Mouse (Mus musculus) erythroid progenitor cell, adult 5-6 weeks (primary cell): Measurements from ENCODE around the gene Hyou1. TPM values are rescaled to one million over a fixed set of nuclear protein-coding genes. Genes with fewer than 3 reads are reported as not detected.
"Not testable (repeated sequence)": the region's sequence is repeated elsewhere in the genome, so short reads cannot be mapped to it uniquely, and the experiment has no call there.

Experiments
- ATAC-seq: replicated peaks from 2 replicates; pipeline ENCODE4 v1.8.0; 2016; ENCODE audit warnings: moderate number of reproducible peaks, mild to moderate bottlenecking, moderate TSS enrichment, inconsistent platforms; ENCODE audit not compliant: poor library complexity, low FRiP score, severe bottlenecking
- total RNA-seq, 2 experiments: library from RNA; stranded (forward) in 1 of 2; stranded (reverse) in 1 of 2; fragments of 150-400 nt in 1 of 2; fragments of 186-747, 209-891 nt in 1 of 2; gene quantifications; 2 replicates each; pipeline versions ENCODE4 v1.2.3 to v1.2.4; 2015 to 2017; ENCODE audit warnings: low replicate concordance in 2 of 2

The Hyou1 gene
- total RNA-seq, 2 experiments from 2014 or later, result 15.1 to 25.1 TPM

DNA sequence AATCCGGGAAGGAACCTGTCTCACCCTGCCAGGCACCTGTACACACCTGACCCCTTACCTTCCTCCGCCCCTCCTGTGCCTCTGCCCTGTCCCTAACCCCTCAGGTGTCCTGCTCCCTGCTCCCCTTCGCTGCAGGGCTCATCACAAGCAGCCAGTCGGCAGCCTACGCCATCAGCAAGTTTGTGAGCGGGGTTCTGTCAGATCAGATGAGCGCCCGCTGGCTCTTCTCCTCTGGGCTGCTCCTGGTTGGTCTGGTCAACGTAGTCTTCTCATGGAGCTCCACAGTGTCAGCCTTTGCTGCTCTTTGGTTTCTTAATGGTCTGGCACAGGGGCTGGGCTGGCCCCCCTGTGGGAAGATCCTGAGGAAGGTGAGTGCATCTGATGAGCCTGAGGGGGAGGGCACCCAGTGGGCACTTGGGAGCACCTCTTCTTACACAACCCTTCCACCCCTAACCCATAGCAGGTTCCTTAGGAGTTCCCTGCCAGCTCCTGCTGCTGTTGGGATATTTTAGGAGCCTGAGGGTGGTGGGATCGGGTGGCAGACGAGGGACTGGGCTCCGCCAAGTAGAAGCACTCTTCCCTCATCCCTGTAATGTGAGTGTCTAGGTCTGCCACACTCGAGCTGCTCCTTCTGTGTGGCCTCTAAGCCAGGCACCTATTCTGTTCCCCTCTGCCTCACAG lies 20.0 kb downstream of the Hyou1 start:
- no peak for ATAC-seq

DNA sequence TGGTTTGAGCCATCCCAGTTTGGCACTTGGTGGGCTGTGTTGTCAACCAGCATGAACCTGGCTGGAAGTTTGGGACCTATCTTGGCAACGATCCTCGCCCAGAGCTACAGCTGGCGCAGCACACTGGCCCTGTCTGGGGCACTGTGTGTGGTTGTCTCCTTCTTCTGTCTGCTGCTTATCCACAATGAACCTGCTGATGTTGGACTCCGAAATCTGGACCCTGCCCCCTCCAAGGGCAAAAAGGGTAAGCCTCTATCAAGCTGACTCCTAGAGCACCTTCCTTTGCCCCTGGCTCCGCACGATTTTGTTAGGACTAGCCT lies 20.5 kb downstream of the Hyou1 start:
- ATAC-seq, result no peak

DNA sequence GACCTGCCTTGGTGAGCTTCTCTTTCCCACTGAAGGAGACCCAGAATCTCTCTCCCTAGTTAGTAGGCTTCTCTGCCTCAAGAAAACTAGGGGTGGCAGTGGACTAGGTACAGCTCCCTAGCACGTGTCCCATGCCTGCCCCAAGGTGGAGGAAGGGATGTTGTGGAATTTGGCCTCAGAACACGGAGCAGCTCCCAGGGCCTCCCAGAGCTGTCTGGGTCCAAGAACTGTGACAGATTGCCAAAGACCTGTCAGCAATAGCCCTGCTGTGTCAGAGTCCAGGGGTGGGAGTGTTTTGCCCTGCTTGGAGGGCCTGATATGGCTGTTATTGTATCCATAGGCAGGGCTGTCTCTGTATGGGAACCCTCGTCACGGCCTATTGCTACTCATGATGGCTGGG lies 21.8 kb downstream of the Hyou1 start:
- no peak for ATAC-seq

- no peak for ATAC-seq
Measured at GRCm38 (mm10) chr9:44405011-44405410, 25.7 kb downstream of the Hyou1 start.

DNA sequence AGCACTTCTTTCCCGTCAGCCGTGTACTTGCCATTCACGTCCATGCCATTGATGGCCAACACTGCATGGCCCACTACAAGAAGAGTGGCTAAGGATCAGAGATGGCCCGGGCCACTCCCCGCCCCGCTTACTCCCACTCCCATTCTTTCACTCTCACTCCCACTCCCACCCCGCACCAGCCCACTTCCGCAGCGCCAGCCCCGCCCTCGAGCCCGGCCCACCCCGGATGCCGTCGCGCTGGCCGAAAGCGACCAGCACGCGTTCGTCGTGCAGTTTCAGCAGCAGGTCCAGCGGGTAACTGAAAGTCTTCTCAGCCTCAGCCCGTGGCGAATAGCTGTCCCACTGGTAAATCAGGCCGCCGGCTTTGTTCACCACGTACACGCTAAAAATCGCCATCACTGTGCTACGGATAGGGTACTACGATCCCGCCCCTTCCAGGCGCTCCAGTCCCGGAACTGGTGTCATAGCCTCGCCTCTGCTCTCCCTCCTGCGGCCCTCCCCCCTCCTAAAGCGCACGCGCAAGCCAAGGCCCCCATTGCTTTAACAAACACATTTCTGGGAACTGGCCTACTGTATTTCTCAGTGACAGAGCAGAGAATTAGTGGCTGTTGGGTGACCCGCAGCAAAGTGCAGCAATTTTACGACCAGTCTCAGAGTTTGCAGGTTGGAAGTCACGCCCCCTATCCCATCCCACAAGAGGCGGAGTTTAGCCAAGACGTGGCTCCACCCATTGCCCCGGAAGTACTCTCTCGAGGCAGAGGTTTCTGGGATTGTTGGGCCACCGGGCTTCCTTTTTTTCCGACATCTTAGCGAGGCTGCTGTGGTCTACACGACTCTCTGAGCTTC lies 27.8 kb downstream of the Hyou1 start, which contains the start of the genes Rps25 and Trappc4:
Gene Rps25 (plus strand): TSS at position 234 of the 846 bp plus-strand sequence.
Gene Trappc4 (minus strand): TSS at position 695 of the 846 bp plus-strand sequence.
- ATAC-seq, result peak; percentile 97

DNA sequence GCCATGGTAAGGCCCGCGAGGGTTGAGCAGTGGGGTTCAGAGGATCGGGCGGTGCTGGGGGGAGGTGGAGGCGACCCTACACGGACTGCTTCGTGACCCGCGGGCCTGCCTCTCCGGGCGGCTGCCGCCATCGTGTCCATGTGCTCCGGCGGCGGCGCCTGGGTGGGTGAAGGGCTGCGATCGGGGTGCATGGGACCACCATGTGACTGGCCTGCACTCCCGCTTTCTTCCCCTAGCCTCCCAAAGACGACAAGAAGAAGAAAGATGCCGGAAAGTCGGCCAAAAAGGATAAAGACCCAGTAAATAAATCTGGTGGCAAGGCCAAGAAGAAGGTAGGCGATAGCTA lies 28.4 kb downstream of the Hyou1 start:
- peak; percentile 48 for ATAC-seq

DNA sequence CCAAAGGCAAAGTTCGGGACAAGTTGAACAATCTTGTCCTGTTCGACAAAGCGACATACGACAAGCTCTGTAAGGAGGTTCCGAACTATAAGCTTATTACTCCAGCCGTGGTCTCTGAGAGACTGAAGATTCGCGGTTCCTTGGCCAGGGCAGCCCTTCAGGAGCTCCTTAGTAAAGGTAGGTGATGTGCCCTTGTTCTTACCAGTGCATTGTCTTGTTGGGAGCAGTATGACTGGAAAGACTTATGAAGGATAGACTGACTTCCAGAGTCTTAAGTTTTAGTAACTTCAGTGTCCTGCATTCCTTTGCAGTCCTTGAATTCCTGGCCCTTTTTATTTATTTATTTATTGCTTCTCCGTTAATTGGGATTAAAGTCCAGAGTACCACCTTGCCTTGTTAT lies 29.4 kb downstream of the Hyou1 start:
- not testable (repeated sequence) for ATAC-seq

DNA sequence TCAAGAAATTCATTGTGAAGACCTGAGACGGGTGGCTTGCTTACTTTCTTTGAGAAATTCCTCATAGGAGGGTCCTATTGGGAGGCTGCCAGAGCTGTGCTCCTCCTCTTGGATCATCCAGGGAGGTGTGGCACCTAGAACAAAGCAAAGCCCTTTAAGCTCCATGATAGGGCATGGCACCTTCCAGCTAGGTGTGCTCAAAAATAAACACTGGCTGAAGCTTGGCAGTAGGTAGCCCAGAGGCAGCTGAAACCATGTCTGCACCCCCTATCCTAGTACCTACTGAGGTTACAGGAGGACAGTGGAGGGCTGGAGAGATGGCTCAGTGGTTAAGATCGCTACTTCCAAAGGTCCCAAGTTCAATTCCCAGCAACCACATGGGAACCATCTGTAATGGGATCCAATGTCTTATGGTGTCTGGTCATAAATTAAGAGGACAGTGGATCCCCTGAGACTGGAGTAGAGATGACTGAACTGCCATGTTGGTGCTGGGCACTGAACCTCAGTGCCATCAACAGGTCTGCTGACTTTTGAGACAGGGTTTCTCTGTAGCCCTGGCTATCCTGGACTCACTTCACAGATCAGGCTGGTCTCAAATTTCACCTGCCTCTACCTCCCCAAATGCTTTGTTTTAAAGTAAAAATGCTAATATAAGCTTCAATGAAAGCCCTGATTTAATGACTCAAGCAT lies 31.5 kb downstream of the Hyou1 start:
- no peak for ATAC-seq

- ATAC-seq, result no peak
Measured at GRCm38 (mm10) chr9:44411601-44412130, 32.4 kb downstream of the Hyou1 start.

DNA sequence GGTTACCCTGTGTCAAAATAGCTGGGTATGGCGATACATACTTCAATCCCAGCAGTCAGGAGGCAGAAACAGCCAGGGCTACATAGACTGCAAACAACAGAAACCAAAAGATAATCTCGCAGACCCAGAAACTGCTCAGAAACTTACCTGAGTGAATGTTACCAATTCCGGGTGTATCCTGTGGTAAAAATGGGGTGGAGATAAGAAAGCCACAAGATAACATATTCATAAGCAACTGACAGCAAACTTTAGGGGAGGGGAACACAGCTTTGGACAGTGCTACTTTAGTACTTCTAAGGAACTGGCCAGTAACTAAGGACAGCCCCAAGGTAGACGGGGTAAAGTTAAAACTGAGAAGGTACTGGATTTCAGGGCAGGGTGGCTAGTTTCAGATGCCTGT lies 33.0 kb downstream of the Hyou1 start:
- no peak for ATAC-seq

GRCm38 (mm10) chr9:44412781-44413180 lies 33.5 kb downstream of the Hyou1 start:
- no peak for ATAC-seq

DNA sequence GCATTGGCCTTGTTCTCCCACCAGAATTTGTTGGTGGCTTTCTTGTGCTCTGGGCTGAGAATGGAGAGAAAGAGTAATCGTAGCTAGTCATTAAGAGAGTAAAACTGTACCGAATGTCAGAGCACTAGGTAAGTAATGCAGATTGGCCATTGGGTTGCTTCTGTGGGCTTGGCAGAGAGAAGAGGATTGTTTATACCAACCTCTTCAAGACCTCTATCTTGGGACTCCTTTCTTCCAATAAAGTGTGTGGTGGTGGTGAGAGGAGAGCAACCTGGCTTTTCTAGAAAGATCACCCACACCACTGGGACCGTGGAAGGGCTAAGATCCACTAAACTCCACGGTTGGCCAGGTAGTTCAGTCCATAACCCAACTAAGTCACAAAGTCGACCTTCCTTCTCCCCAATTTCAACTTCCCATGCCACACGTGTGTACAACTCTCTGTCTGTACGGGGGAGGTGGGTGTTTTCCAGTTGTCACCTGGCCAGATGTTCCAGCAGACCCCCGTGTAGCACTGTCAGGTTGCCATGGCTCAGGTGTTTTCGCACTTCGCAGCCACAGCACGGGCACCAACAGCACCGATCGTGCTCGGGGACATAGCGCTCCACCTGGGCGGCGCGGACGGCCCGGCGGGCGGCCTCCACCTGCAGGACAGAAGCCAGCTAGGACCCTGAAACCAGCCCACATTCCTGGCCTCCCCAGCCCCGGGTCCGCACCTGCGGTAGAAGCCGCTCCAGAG lies 38.0 kb downstream of the Hyou1 start:
- ATAC-seq, result peak; percentile 72

DNA sequence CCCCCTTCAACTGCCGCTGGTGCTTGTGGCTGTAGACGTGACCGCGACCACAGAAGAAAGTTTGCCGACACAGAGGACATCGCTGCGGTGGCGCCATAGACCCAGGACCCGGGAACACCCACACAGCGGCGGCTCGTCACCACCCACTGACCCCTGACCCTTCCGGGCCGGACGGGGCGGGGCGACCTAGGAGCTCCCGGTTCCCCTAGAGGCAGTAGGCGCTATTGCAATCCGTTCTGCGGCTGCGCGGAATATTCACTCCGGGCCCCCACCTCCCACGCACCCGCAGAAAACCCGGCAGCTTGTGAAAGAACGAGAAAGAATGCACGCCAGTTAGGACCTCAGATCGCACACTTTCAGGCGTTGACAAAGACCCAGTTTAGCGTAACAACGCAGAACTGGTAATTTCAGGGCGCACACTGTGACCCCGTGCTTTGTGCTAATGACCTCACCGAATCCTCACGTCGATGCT lies 38.6 kb downstream of the Hyou1 start:
- ATAC-seq, result peak; percentile 97

- ATAC-seq, result no peak
Measured at GRCm38 (mm10) chr9:44418519-44419385, 39.5 kb downstream of the Hyou1 start, which contains the start of gene Ccdc84. TSS of gene Ccdc84 (minus strand) at chr9:44418569.

DNA sequence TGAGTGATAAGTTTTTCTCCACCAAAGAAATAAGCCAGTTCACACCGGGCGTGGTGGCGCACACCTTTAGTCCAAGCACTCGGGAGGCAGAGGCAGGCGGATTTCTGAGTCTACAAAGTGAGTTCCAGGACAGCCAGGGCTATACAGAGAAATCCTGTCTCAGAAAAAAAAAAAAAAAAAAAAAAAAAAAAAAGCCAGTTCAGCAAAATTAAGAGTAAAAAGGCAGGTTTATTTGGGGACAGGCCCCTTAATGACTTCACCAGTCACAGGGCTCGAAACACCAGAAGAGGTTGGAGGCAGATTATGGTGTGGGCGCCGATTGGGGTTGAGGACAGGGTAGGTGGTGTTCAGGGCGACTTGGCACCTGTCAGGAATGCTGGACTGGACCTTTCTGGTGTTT lies 40.4 kb downstream of the Hyou1 start:
- ATAC-seq, result not testable (repeated sequence)

DNA sequence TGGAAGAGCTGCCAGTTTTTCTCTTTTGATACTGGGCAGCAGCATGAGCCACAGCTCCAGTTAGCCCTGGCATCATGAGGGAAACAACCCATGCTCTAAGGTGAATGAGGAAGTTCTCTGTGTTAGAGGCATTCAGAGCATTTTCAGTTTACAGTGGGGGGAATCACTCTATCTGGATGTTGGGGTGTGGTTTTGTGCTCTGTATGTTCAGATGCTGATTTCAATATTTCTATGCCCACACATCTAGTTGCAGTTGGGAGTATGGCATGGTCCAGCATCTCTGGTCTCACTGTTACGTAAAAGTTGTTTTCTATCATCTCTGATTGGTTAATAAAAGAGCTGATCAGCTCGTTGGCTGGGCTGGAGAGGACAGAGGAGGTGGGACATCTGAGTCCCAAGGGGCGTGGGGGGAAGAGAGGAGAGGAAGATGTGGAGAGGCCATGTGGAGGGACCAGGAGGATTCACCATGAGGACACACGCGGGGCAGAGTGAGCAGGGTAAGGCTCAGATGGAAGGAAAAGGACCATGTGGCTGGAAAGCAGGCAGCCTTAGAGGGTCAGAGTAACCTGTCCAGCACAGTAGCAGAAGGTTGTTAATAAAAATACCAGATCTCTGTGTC lies 41.1 kb downstream of the Hyou1 start:
- no peak for ATAC-seq

DNA sequence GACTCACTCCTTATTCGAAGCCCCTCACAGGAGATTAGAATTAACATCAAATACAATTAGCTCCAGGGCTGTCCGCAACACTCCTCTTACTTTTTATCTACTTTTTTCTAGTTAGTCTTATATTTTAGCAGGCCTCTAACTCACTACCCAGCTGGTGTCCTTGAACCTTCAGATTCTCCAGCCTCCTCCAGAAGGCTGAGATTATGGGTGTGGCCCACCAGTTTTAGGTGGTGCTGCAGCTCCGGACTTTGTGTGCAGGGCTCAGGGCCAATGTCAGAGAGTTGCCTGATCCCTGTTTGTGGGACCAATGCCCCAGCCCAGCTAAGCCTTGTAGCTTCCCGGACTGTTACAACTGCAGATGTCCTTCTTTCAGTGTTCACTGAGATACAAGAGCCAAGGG lies 44.3 kb downstream of the Hyou1 start:
- no peak for ATAC-seq

DNA sequence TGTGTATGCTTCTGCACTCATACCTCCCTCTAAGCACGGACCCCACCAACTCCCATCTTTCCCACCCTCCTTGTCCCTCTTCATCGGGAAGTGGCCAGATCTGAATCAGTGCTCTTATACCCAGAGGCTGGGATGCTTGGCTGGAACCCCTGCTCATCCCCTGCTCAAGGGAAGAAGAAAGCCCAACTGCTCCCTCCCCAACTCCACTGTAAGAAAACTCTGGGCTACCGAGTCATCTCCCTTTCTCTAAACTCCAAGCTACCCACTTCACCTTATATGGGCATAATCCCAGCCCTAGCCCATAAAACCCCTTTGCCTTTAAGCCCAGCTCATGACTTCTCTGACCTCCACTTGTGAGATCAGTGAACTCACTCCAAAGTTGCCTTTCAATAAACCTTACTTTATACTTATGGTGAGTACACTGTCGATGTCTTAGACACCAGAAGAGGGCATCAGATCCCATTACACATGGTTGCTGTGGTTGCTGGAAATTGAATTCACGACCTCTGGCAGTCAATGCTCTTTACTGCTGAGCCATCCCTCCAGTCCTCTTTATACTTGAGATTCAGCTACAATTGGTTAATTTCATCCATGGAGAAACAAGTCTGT lies 53.4 kb downstream of the Hyou1 start:
- ATAC-seq, result no peak
